Mouse (Mus musculus) midbrain, embryonic 15.5 days (tissue): Measurements from ENCODE around the gene Il17c. TPM values are rescaled to one million over a fixed set of nuclear protein-coding genes. Genes with fewer than 3 reads are reported as not detected.
A peak's percentile ranks its signal among the peaks of the same experiment; 100 is the strongest.

Source experiments
- ATAC-seq: fragments of 200-750 bp; cut with Nextera tagmentation; replicated peaks from 2 replicates; pipeline ENCODE4 v1.8.0; 2017; ENCODE audit warnings: moderate TSS enrichment
- H3K27ac ChIP-seq: fragments of 300-500 bp; sonication (generic); 2 replicates; pipeline ENCODE4 v1.5.1; 2015; ENCODE audit warnings: mild to moderate bottlenecking, inconsistent platforms
- H3K27me3 ChIP-seq: fragments of 300-500 bp; sonication (generic); replicated peaks from 2 replicates; pipeline ENCODE4 v1.6.1; 2015; ENCODE audit warnings: inconsistent platforms
- H3K36me3 ChIP-seq: fragments of 300-500 bp; sonication (generic); replicated peaks from 2 replicates; pipeline ENCODE4 v1.6.1; 2015; ENCODE audit warnings: inconsistent platforms
- H3K4me1 ChIP-seq: fragments of 300-500 bp; sonication (generic); 2 replicates; pipeline ENCODE4 v1.6.1; 2015; ENCODE audit warnings: inconsistent platforms
- H3K4me2 ChIP-seq: fragments of 300-500 bp; sonication (generic); 2 replicates; pipeline ENCODE4 v1.6.1; 2015; ENCODE audit warnings: inconsistent platforms, mild to moderate bottlenecking, moderate library complexity
- H3K4me3 ChIP-seq: fragments of 300-500 bp; sonication (generic); 2 replicates; pipeline ENCODE4 v1.5.1; 2015; ENCODE audit warnings: mild to moderate bottlenecking, inconsistent platforms
- H3K9ac ChIP-seq: fragments of 300-500 bp; sonication (generic); 2 replicates; pipeline ENCODE4 v1.6.1; 2015; ENCODE audit warnings: mild to moderate bottlenecking, inconsistent platforms
- H3K9me3 ChIP-seq: fragments of 300-500 bp; sonication (generic); 2 replicates; pipeline ENCODE4 v1.6.1; 2016; ENCODE audit warnings: inconsistent platforms
- WGBS: fragments of 180-500 bp; shearing (Covaris S2); methylation state at CpG from one replicate; pipeline ENCODE4 v1.1.7; 2015; ENCODE audit warnings: mixed read lengths; 5-methylcytosine and 5-hydroxymethylcytosine counted together
- polyA plus RNA-seq: library from polyadenylated mRNA; unstranded; fragments of >200 nt; fragmentation: Nextera tagmentation; extraction: Ambion mirVana; gene quantifications from 2 replicates; pipeline ENCODE4 v1.2.1, GENCODE M21; 2015

Gene Il17c
- 0.26 TPM in 1 of 2 replicates, not detected in the other for polyA plus RNA-seq

DNA sequence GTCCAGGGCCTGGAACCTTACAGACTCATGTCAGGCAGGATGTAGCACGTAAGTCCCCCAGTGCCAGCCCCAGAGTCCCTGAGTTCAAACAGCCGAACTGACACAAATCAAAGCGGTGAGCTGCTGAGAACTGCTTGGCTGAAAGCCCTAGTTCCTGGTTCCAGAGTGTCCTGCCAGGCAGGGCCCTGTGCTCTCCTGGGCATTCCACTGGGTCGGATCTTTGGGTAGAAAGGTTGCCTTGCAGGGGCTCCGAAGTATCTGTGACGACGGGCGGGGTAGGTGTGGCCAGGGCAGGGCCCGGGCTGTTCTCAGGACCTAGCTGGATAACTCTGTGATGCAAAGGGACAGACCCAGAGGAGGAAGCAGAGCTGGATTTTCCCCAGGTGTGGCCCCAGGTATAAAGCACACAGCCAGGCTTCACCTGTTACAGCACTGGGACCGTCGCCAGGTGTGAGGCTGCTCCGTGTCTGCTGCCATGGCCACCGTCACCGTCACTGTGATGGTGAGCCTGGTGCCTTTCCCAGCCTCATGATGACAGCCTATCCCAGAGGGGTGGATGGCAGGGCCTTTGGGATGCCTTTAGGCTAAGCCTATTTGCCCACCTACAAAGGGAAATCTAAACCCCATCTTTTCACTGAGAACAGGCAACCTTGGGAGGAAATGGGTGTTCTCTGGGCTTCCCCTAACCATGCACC, at the start of gene Il17c:
Gene Il17c, plus strand, starts transcription at position 645 of the 695 bp plus-strand sequence.
- H3K4me3 ChIP-seq = no peak within 1 kb of the TSS
- peaks cover 12% of the 10 kb centered on the region; the same call in 1 of the 2 replicates for H3K36me3 ChIP-seq
- no peak within 1 kb of the TSS for H3K27ac ChIP-seq
- H3K9ac ChIP-seq = no peak within 1 kb of the TSS
- WGBS = 82% methylated on average over 14 of the region's 14 CpGs
- no peak for ATAC-seq
- no peaks in the 10 kb centered on the region for H3K9me3 ChIP-seq
- no peaks in the 10 kb centered on the region for H3K4me1 ChIP-seq
- H3K4me2 ChIP-seq = no peak within 1 kb of the TSS
- H3K27me3 ChIP-seq = no peaks in the 10 kb centered on the region

DNA sequence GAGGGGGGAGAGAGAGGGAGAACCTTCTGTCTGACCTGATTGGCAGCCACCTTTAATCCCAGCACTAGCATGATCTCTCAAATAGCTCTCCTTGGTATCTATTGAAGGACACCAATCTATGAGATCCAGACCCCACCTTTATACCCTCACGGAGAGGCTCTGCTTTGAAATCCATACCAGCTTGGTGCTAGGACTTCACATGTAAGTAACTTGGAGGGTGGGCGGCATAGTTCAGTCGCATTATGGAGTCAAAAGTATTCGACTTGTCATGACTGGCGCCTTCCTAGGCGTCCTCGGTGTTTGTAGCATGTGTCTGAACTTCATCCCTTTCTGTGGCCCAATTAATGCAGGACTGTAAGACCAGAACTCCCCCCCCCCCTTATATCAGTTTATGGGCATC, 46.5 kb upstream of the Il17c start:
- peak; percentile 4; the same call in 1 of the 2 replicates for ATAC-seq
- 94% methylated on average over 7 of the region's 7 CpGs for WGBS
- peaks cover 4% of the 10 kb centered on the region; the same call in 1 of the 2 replicates for H3K36me3 ChIP-seq
- no peak overlapping the region for H3K4me3 ChIP-seq
- no peaks in the 10 kb centered on the region for H3K9me3 ChIP-seq
- H3K27me3 ChIP-seq = no peaks in the 10 kb centered on the region
- no peak overlapping the region for H3K9ac ChIP-seq
- H3K27ac ChIP-seq = no peak overlapping the region
- H3K4me2 ChIP-seq = peak overlapping the region; percentile 49; the same call in 1 of the 2 replicates
- peaks cover 22% of the 10 kb centered on the region for H3K4me1 ChIP-seq

DNA sequence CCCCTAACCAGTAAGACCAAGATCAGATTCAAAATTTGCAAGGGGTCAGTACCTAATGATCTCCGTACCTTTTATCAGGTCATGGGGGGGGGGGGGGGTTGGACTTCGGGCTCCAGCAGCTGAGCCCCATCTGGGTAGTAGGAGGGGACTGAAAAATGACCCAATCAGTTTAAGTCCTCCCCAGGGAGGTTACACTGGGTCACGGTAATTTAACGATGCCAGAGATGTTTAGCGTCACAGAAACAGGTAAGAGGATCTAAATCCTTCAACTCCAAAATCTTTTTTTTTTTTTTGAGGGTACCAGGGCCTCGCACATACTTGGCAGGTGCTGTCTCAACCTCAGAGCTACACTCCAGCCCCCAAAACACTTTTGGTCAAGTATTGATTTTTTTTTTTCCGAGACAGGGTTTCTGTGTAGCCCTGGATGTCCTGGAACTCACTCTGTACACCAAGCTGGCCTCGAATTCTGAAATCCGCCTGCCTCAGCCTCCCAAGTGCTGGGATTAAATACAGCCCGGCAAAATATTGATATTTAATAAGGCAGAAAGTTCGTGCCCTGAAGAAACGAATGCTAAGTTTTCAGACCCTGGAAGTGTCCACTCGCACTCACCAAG, 46.0 kb upstream of the Il17c start:
- peak; percentile 46 for ATAC-seq
- Histone ChIP-seq H3K27ac (peak overlapping the region; percentile 72), H3K9ac (peak overlapping the region; percentile 36; the same call in 1 of the 2 replicates), H3K36me3 (peaks cover 4% of the 10 kb centered on the region; the same call in 1 of the 2 replicates), H3K4me1 (peaks cover 23% of the 10 kb centered on the region), H3K27me3 (no peaks in the 10 kb centered on the region), H3K9me3 (no peaks in the 10 kb centered on the region), H3K4me3 (peak overlapping the region; percentile 61), H3K4me2 (peak overlapping the region; percentile 49)
- 31% methylated on average over 13 of the region's 13 CpGs for WGBS

DNA sequence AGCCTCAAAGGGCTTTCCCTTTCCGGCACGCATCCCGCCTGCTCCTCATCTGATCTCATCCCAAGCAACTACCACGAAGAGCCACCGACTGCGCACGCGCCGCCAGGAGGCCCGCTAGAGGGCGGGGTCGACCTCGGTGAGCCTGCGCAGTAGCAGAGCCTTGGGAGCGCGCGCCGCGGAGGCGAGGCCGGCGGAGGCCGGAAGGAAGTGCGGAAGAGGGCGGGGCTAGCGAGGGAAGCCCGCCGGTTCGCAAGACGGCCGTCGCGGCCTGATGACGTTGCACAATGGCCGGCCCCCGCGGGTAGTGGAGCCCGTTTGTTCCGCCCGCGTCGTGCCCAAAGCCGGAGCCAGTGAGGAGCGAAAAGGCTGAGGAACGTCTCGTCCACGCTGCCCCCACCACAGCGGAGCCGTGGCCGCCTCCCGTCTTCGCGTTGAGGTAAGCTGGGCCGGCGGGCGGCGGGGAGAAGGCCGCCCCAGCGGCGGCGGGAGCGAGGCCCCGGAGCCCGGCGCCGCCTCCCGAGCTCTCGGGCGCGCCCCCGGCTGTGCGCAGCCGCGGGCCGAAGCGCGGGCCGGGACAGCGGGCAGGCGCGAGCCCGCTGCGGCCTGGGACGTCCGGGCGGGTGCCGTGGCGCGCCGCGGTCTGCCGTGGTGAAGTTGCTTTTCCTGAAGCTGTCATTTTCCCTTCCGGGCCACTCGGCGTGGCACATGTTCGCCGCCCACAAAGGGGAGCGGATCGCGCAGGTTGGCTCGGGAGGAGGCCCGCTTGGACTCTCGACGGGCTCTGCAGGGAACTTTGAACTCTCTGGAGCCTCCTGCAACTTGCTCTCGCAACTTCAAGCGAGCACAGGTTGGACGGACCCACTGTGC, 45.2 kb upstream of the Il17c start, which contains the start of gene Zc3h18:
Gene Zc3h18, plus strand, starts transcription at position 245 of the 867 bp plus-strand sequence.
- peak within 1 kb of the TSS; percentile 66 for H3K4me2 ChIP-seq
- WGBS = under 1% methylated on average over 92 of the region's 107 CpGs
- peaks cover 26% of the 10 kb centered on the region for H3K4me1 ChIP-seq
- peak within 1 kb of the TSS; percentile 89 for H3K27ac ChIP-seq
- ATAC-seq = peak; percentile 92
- no peaks in the 10 kb centered on the region for H3K27me3 ChIP-seq
- peaks cover 4% of the 10 kb centered on the region; the same call in 1 of the 2 replicates for H3K36me3 ChIP-seq
- peak within 1 kb of the TSS; percentile 72 for H3K9ac ChIP-seq
- no peaks in the 10 kb centered on the region for H3K9me3 ChIP-seq
- H3K4me3 ChIP-seq = peak within 1 kb of the TSS; percentile 61

DNA sequence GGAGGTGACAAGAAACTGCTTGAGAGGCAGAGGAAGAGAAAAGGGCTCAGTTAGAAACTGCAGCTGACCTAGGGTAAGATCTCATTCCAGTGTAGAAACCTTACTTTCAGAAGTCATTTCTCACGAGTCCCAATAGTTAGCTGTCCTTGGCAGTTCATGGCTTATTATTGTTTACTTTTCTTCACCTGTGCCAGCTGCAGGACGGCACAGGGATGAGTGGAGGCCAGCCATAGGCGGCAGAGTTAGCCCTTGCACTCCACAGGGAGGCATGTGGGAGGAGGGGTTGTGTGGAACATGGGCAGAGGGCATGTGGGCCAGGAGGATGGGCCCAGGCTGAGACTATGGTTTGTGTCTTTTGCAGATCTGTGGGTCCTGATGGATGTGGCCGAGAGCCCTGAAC, 38.8 kb upstream of the Il17c start:
- Histone ChIP-seq H3K27me3 (no peaks in the 10 kb centered on the region), H3K4me1 (peaks cover 13% of the 10 kb centered on the region), H3K27ac (no peak overlapping the region), H3K4me3 (no peak overlapping the region), H3K9ac (no peak overlapping the region), H3K36me3 (peaks cover 30% of the 10 kb centered on the region; the same call in 1 of the 2 replicates), H3K4me2 (no peak overlapping the region), H3K9me3 (no peaks in the 10 kb centered on the region)
- WGBS = 85% methylated on average over 4 of the region's 4 CpGs
- no peak for ATAC-seq

DNA sequence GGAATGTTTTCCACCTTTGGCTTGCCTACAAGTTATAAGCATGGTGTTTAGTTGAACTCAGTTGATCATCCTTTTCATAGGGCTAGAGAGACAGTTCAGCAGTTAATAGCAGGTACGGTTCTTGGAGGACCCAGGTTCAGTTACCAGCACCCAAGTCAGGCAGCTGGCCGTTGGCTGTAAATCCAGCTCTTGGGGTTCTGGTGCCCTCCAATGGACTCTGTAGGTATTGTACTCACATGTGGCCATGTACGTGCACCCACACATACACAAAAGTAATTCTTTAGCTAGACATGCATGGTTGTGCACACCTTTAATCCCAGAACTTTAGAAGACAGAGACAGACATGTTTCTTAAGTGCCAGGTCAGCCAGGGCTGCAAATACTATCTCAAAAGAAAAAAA, 32.5 kb upstream of the Il17c start:
- H3K9me3 ChIP-seq = no peaks in the 10 kb centered on the region
- H3K9ac ChIP-seq = no peak overlapping the region
- no peaks in the 10 kb centered on the region for H3K27me3 ChIP-seq
- 87% methylated on average over 3 of the region's 3 CpGs for WGBS
- no peaks in the 10 kb centered on the region for H3K4me1 ChIP-seq
- peaks cover 61% of the 10 kb centered on the region for H3K36me3 ChIP-seq
- H3K27ac ChIP-seq = no peak overlapping the region
- H3K4me2 ChIP-seq = no peak overlapping the region
- H3K4me3 ChIP-seq = no peak overlapping the region
- no peak for ATAC-seq

DNA sequence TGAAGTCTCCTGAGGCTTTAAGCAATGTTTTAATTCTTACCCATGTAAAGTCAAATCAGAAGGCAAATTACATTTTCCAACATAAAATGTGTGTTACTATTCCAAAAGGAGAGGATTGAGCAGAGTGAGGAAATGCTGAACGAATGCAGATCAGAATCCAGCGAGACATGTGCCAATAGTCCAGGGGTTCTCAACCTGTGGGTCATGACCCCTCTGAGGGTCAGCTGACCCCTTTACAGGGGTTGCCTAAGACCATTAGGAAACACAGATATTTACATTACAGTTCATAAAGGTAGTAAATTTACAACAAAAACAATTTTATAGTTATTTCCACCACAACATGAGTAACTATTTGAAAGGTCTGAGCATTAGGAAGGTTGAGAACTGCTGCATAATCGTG, 31.1 kb upstream of the Il17c start:
- no peak overlapping the region for H3K4me2 ChIP-seq
- no peaks in the 10 kb centered on the region for H3K9me3 ChIP-seq
- peaks cover 49% of the 10 kb centered on the region for H3K36me3 ChIP-seq
- H3K4me1 ChIP-seq = no peaks in the 10 kb centered on the region
- no peak overlapping the region for H3K27ac ChIP-seq
- no peak for ATAC-seq
- no peaks in the 10 kb centered on the region for H3K27me3 ChIP-seq
- H3K9ac ChIP-seq = no peak overlapping the region
- 90% methylated on average over 3 of the region's 3 CpGs for WGBS
- H3K4me3 ChIP-seq = no peak overlapping the region

DNA sequence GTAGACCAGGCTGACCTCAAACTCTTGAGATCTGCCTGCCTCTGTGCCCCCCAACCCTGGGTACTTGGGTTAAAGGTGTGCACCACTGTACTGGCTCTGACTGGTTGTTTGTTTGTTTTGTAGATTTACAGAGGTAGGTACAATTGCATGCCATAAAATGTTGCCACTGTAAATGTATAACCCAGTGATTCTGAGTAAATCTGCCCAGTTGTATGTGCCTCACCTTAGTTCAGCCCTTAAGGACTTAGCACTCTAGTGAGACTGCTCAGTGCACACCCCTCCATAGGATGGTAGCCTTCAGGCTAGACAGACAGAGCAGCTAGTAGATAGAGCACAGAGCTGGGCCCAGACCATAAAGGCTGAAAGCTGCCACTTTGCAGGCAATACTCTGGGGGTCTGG, 28.1 kb upstream of the Il17c start:
- no peak overlapping the region for H3K27ac ChIP-seq
- H3K36me3 ChIP-seq = peaks cover 40% of the 10 kb centered on the region
- H3K9ac ChIP-seq = no peak overlapping the region
- H3K27me3 ChIP-seq = no peaks in the 10 kb centered on the region
- no peaks in the 10 kb centered on the region for H3K9me3 ChIP-seq
- H3K4me1 ChIP-seq = no peaks in the 10 kb centered on the region
- H3K4me3 ChIP-seq = no peak overlapping the region
- no peak overlapping the region for H3K4me2 ChIP-seq
- no peak for ATAC-seq

DNA sequence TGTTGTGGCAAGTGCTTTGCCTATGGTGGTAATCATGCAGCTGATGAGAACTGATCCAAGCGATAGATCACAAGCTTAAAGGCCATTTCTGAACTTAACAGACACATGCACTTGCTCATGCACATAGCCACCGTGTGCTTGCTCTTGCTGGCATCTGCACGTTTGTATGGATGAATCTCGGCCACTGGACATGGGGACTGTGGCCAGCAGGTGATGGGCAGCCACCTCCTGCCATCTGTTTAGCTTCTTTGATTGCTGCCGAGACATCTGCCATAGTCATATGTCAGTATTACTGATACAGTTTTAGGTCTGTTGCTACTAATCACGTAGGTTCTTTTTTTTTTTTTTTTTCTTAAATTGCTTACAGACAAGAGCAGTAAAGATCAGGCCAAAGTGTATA, 26.5 kb upstream of the Il17c start:
- Histone ChIP-seq H3K27me3 (no peaks in the 10 kb centered on the region), H3K9ac (no peak overlapping the region), H3K9me3 (no peaks in the 10 kb centered on the region), H3K27ac (no peak overlapping the region), H3K4me3 (no peak overlapping the region), H3K36me3 (peaks cover 43% of the 10 kb centered on the region), H3K4me1 (no peaks in the 10 kb centered on the region), H3K4me2 (no peak overlapping the region)
- 86% methylated on average over 6 of the region's 6 CpGs for WGBS
- no peak for ATAC-seq

DNA sequence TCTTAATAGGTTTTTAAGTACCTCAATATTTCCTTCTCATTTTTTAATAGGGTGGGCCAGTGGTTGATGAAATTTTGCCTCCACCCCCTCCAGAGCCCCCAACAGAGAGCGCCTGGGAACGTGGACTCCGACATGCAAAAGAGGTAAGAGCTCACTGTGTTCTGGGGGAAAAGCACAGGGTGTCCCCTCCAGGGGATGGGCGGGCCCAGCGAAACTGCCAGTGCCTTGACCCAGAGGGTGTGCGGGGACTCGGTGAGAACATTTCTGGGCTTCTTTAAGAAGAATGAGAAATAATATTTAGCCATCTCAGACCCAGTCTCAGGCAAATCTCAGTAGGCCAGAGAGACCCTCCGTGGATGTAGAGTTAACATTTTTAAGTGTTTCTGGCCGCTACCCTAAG, 23.6 kb upstream of the Il17c start:
- Histone ChIP-seq H3K4me1 (no peaks in the 10 kb centered on the region), H3K4me3 (no peak overlapping the region), H3K9ac (no peak overlapping the region), H3K27ac (no peak overlapping the region), H3K27me3 (no peaks in the 10 kb centered on the region), H3K36me3 (peaks cover 47% of the 10 kb centered on the region), H3K4me2 (no peak overlapping the region), H3K9me3 (no peaks in the 10 kb centered on the region)
- WGBS = 96% methylated on average over 9 of the region's 9 CpGs
- ATAC-seq = no peak

DNA sequence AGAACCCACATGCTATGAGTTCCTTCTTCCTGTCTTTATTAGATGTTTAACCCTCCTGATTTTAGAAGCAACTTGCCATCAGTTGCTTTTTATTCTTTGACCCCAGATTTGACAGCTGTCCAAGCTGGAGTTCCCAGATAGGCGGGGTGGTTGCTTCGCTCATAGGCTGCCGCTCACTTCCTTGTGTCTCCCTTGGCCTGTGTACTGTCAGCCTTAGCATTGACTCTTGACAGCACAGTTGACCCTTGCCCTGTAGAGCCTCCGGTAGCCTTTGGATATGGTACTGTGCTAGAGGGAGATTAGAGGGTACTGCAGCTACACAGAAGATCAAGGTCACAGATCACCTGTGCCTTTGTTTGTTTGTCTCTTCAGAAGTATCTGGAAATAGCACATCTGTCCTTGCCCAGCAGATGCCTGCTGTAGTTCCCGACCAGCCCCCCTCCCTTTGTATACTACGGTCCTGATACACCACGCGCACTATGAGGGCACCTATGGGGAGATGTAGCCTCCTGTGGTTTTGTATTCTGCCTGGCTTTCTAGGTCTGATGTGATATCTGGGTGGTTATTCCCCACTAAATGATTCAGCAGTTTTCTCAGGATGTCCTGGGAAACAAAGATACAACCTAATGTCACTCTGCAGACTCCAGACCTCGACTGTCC, 16.5 kb upstream of the Il17c start:
- H3K9me3 ChIP-seq = no peaks in the 10 kb centered on the region
- no peak overlapping the region for H3K9ac ChIP-seq
- H3K4me1 ChIP-seq = no peaks in the 10 kb centered on the region
- no peak for ATAC-seq
- peaks cover 55% of the 10 kb centered on the region for H3K36me3 ChIP-seq
- H3K4me3 ChIP-seq = no peak overlapping the region
- H3K4me2 ChIP-seq = no peak overlapping the region
- WGBS = 95% methylated on average over 9 of the region's 9 CpGs
- no peaks in the 10 kb centered on the region for H3K27me3 ChIP-seq
- H3K27ac ChIP-seq = no peak overlapping the region

DNA sequence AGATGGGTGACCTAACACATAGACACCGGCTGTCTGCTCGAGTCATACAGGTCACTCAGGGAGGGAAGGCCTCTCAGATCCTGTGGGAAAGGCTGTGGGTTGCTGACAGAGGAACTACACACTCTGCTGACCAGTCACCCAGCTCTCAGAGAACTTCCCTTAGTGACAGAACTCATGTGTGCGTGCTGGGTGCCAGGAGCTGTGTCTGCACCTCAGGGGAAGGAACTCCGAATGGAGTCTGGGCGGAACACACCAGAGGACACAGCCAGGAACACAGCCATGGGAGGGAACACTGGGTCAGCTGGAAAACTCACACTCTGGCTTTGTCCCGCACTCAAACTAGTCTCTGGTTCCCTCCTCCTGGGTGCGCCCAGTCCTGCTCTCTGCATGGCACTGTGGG, 14.1 kb upstream of the Il17c start:
- Histone ChIP-seq H3K4me3 (no peak overlapping the region), H3K27ac (no peak overlapping the region), H3K4me2 (no peak overlapping the region), H3K36me3 (peaks cover 57% of the 10 kb centered on the region), H3K9ac (no peak overlapping the region), H3K9me3 (no peaks in the 10 kb centered on the region), H3K27me3 (no peaks in the 10 kb centered on the region), H3K4me1 (no peaks in the 10 kb centered on the region)
- no peak for ATAC-seq
- 95% methylated on average over 7 of the region's 7 CpGs for WGBS
